Mouse (Mus musculus) liver, embryonic 14.5 days (tissue): ENCODE data around the gene March8.

Experiments
- CTCF ChIP-seq: IDR thresholded peaks from 2 replicates; pipeline ENCODE4 v1.5.1; 2016; ENCODE audit warnings: antibody characterized with exemption, low read depth, control low read depth
- EP300 ChIP-seq: IDR thresholded peaks from 2 replicates; pipeline ENCODE4 v1.6.1; 2016; ENCODE audit warnings: antibody characterized with exemption, low read depth

- TF ChIP-seq EP300 (no peak), CTCF (no peak)
Measured at GRCm38 (mm10) chr6:116455781-116456180, 118.0 kb downstream of the March8 start.
